Mouse (Mus musculus): ENCODE measurements around the gene Golga7b.

DNA sequence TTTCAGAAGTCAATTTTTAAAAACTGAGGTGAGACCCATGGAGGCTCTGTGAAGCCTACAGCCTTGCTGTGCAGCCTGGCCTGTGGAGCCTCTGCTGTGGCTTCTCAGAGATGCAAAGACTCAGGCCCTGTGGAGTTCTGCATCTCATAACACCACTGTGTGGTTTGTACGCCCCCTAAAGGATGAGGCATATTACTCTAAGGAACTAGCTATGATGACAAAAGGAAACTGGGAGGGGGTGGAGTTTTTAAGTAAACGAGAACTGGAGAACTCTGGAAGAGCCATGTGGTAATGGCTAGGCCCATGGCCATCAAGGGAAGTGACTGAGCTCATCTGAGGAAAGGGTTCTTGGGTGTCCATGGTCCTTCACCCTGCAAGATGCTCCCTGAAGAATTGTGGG lies 64.0 kb downstream of the Golga7b start:
- no peak for TF ChIP-seq POLR2A (IDR thresholded peaks at IDR 0.05; ENCODE audit: borderline replicate concordance, control insufficient read depth, low read depth, low read length)
- TF ChIP-seq CTCF (IDR thresholded peaks at IDR 0.05; ENCODE audit: control insufficient read depth, insufficient read depth, low read length), result no peak

Measured in bone marrow, adult 2 months (tissue).